Mouse (Mus musculus): ENCODE data around the gene Ngfr. TPM values are rescaled to one million over a fixed set of nuclear protein-coding genes. Genes with fewer than 3 reads are reported as not detected.

Gene Ngfr
- polyA plus RNA-seq, 1 experiment, result 1.0 TPM

DNA sequence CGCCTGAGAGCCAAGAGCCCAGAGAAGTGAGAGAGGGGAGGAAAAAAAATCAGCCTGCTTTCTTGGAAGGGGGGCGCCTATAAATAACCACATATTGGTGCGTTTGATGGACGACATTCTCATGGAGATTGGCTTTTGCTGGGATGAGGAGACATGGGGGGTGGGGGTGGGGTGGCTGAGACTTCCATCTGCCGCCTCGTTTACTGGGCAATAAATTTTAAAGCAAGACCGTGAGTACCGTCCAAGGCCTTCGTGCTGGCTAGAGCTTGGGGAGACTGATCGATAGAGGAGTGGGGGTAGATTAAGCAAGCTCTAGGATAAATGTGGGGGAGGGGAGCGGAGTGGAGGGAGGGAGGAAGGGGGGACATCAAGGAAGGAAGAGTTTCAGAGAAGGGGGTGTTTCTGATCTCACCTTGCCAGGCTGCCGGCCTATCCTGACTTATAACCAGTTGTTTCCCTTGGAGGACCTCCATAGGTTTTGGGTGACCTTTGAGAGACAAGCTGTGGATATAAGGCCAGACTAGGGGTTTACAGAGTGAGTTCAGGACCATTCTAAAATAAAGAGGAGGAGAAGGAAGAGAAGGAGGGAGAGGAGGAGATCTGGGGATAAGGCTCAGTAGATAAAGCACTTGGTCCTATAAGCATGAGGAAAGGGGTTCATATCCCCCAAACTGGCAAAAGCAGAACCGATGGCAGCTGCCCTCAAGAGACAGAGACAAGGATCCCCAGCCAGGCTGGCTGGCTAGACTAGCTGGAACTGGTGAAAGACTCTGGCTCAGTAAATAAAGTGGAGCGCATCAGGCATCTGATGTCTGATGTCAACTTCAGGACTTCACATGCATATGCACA lies 10.9 kb upstream of the Ngfr start:
- Histone ChIP-seq H3K27ac (ENCODE audit: control insufficient read depth, insufficient read depth, low read depth, low read length, poor library complexity) (no peak overlapping the region), H3K4me1 (ENCODE audit: control insufficient read depth, insufficient read depth, low read length) (no peaks in the 10 kb centered on the region; the same call in 1 of the 2 replicates), H3K4me3 (replicated peaks; ENCODE audit: control insufficient read depth, low read depth, low read length) (no peak overlapping the region)
- WGBS, result 69% methylated on average over 14 of the region's 14 CpGs
- TF ChIP-seq POLR2A (IDR thresholded peaks at IDR 0.05; ENCODE audit: borderline replicate concordance, control insufficient read depth, low read depth, low read length) (no peak), CTCF (IDR thresholded peaks at IDR 0.05; ENCODE audit: control insufficient read depth, insufficient read depth, low read length) (no peak)

GRCm38 (mm10) chr11:95597741-95598140 lies 10.2 kb upstream of the Ngfr start:
- TF ChIP-seq CTCF (IDR thresholded peaks at IDR 0.05; ENCODE audit: control insufficient read depth, insufficient read depth, low read length) (no peak), POLR2A (IDR thresholded peaks at IDR 0.05; ENCODE audit: borderline replicate concordance, control insufficient read depth, low read depth, low read length) (no peak)
- 54% methylated on average over 13 of the region's 13 CpGs for WGBS

GRCm38 (mm10) chr11:95596704-95597103 lies 9.2 kb upstream of the Ngfr start:
- H3K27ac ChIP-seq (ENCODE audit: control insufficient read depth, insufficient read depth, low read depth, low read length, poor library complexity), result no peak overlapping the region
- no peak overlapping the region for H3K4me3 ChIP-seq (replicated peaks; ENCODE audit: control insufficient read depth, low read depth, low read length)
- TF ChIP-seq POLR2A (IDR thresholded peaks at IDR 0.05; ENCODE audit: borderline replicate concordance, control insufficient read depth, low read depth, low read length) (no peak), CTCF (IDR thresholded peaks at IDR 0.05; ENCODE audit: control insufficient read depth, insufficient read depth, low read length) (no peak)
- no peaks in the 10 kb centered on the region; the same call in 1 of the 2 replicates for H3K4me1 ChIP-seq (ENCODE audit: control insufficient read depth, insufficient read depth, low read length)
- 42% methylated on average over 11 of the region's 11 CpGs for WGBS

More at GRCm38 (mm10) chr11:95597741-95598140, 10.2 kb upstream of the Ngfr start:
- Histone ChIP-seq H3K4me3 (replicated peaks; ENCODE audit: control insufficient read depth, low read depth, low read length) (no peak overlapping the region), H3K27ac (ENCODE audit: control insufficient read depth, insufficient read depth, low read depth, low read length, poor library complexity) (no peak overlapping the region), H3K4me1 (ENCODE audit: control insufficient read depth, insufficient read depth, low read length) (no peaks in the 10 kb centered on the region; the same call in 1 of the 2 replicates)

- Histone ChIP-seq H3K27ac (ENCODE audit: control insufficient read depth, insufficient read depth, low read depth, low read length, poor library complexity) (no peak overlapping the region), H3K4me1 (ENCODE audit: control insufficient read depth, insufficient read depth, low read length) (no peaks in the 10 kb centered on the region; the same call in 1 of the 2 replicates), H3K4me3 (replicated peaks; ENCODE audit: control insufficient read depth, low read depth, low read length) (no peak overlapping the region)
- TF ChIP-seq CTCF (IDR thresholded peaks at IDR 0.05; ENCODE audit: control insufficient read depth, insufficient read depth, low read length), result no peak
- WGBS, result 66% methylated on average over 5 of the region's 5 CpGs
Observed at GRCm38 (mm10) chr11:95596150-95596515, 8.6 kb upstream of the Ngfr start.

DNA sequence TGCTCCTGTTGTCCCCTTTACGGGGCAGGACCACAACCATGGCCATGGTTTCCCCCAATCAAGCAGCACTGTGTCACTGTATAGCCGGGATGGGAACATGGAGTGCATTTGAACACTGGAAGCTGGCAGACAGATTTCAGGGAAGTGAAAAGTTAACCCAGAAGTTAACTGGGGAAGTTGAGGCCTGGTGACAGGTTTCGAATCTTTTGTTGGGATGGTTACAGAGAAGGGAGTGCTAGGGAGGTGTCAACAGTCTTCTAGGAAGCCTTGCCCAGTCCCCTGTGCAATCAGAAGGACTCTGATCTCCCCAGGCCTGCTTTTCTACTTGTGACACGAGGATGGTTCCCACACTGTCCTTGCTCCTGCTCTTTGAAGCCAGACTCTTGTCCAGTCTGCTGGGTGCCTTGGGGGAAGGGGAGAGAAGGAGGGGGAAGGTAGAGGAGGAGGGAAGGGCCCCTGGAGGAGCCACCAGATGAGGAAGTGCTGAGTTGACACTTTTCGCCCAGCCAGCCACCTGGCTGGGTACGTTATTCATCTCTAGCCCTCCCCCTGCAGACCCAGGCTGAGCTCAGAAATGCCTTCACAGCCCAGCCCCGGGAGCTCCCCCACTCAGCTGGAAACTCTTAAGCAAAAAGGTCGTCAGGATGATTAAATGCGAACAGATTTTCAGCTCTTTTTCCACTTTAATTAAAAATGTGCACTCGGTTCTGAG lies 8.1 kb upstream of the Ngfr start:
- no peak overlapping the region for H3K27ac ChIP-seq (ENCODE audit: control insufficient read depth, insufficient read depth, low read depth, low read length, poor library complexity)
- H3K4me3 ChIP-seq (replicated peaks; ENCODE audit: control insufficient read depth, low read depth, low read length), result no peak overlapping the region
- WGBS, result 25% methylated on average over 10 of the region's 10 CpGs
- H3K4me1 ChIP-seq (ENCODE audit: control insufficient read depth, insufficient read depth, low read length), result no peaks in the 10 kb centered on the region; the same call in 1 of the 2 replicates
- TF ChIP-seq POLR2A (IDR thresholded peaks at IDR 0.05; ENCODE audit: borderline replicate concordance, control insufficient read depth, low read depth, low read length), result no peak
- TF ChIP-seq CTCF (IDR thresholded peaks at IDR 0.05; ENCODE audit: control insufficient read depth, insufficient read depth, low read length), result no peak

DNA sequence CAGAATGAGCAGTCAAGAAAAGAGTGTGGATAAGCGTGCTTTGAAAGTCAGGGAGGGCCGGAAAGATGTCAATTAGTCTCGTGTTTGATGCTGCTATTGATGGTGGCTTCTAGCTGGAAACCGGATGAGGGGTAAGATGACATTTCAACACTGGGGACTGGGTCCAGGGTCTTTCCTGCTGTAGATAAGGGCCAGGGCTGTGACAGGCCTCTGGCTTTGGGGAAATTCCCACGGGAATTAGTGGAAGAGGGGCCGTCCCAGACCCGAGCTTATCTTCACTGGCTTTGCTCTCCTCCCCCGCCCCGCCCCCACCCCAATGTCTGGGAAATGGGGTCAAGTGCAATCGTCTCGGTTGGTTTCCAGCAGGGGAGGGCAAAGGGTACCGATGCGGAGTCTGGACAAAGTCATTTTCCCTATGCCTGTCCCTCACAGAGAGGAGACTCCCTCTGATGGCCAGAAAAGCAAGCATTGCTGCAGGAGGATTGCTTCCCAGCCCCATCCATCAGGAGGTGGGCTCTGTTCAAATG lies 7.2 kb upstream of the Ngfr start:
- WGBS, result 75% methylated on average over 13 of the region's 13 CpGs
- no peak overlapping the region for H3K27ac ChIP-seq (ENCODE audit: control insufficient read depth, insufficient read depth, low read depth, low read length, poor library complexity)
- TF ChIP-seq POLR2A (IDR thresholded peaks at IDR 0.05; ENCODE audit: borderline replicate concordance, control insufficient read depth, low read depth, low read length) (no peak), CTCF (IDR thresholded peaks at IDR 0.05; ENCODE audit: control insufficient read depth, insufficient read depth, low read length) (no peak)
- no peak overlapping the region for H3K4me3 ChIP-seq (replicated peaks; ENCODE audit: control insufficient read depth, low read depth, low read length)
- H3K4me1 ChIP-seq (ENCODE audit: control insufficient read depth, insufficient read depth, low read length), result no peaks in the 10 kb centered on the region; the same call in 1 of the 2 replicates

- no peak overlapping the region for H3K27ac ChIP-seq (ENCODE audit: control insufficient read depth, insufficient read depth, low read depth, low read length, poor library complexity)
- no peak overlapping the region for H3K4me3 ChIP-seq (replicated peaks; ENCODE audit: control insufficient read depth, low read depth, low read length)
- 70% methylated on average over 5 of the region's 5 CpGs for whole genome bisulfite sequencing
- no peaks in the 10 kb centered on the region; the same call in 1 of the 2 replicates for H3K4me1 ChIP-seq (ENCODE audit: control insufficient read depth, insufficient read depth, low read length)
- TF ChIP-seq POLR2A (IDR thresholded peaks at IDR 0.05; ENCODE audit: borderline replicate concordance, control insufficient read depth, low read depth, low read length) (no peak), CTCF (IDR thresholded peaks at IDR 0.05; ENCODE audit: control insufficient read depth, insufficient read depth, low read length) (no peak)
Observed at GRCm38 (mm10) chr11:95593501-95593900, 6.0 kb upstream of the Ngfr start.

GRCm38 (mm10) chr11:95592691-95593090 lies 5.2 kb upstream of the Ngfr start:
- H3K27ac ChIP-seq (ENCODE audit: control insufficient read depth, insufficient read depth, low read depth, low read length, poor library complexity), result no peak overlapping the region
- no peak overlapping the region for H3K4me3 ChIP-seq (replicated peaks; ENCODE audit: control insufficient read depth, low read depth, low read length)
- no peaks in the 10 kb centered on the region; the same call in 1 of the 2 replicates for H3K4me1 ChIP-seq (ENCODE audit: control insufficient read depth, insufficient read depth, low read length)
- whole genome bisulfite sequencing, result 23% methylated on average over 1 of the region's 1 CpGs
- TF ChIP-seq CTCF (IDR thresholded peaks at IDR 0.05; ENCODE audit: control insufficient read depth, insufficient read depth, low read length) (no peak), POLR2A (IDR thresholded peaks at IDR 0.05; ENCODE audit: borderline replicate concordance, control insufficient read depth, low read depth, low read length) (no peak)

Measured in bone marrow, adult 2 months (tissue).